Mouse (Mus musculus): ENCODE measurements around the gene Spdye4c.

The Spdye4c gene

DNA sequence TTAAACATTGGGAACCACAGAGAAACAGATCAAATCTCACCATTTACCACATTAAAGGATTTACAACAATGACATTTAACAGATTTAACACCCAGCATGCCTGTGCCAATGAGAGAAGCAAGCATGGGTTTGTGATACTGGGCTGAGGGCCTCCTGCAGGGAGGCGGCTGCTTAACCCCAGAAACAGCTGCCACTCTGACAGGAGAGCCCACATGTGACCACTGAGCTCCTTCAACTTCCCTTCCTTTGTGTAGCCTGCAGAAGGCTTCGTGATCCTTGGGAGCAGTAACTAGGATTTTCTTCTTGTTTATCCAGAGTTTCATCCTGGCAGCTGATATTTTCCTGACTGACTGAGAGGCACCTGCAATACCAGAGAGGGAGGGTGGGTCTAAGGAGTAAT is 10.5 kb downstream of the Spdye4c start:
- DNase-seq (ENCODE audit: low spot score in 2 of 2): no peak

DNA sequence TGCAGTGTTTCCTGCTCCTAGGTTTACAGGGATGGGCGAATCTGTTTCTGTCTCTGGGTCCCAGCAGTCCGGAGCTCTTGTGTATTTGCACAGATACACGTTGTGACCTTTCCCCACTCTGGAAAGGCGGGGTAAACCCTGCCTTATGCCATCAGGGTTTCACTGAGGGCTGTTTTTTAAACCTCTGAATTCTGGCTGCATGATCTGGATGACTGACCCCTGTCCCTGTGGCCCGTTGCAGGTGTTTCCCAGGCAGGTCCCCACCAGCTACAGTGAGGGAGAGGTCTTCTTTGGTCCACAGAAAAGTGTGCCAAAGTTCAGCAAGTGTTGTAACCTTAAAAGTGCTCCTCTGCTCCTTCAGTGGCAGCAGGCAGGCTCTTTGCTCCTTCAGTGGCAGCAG is 18.3 kb downstream of the Spdye4c start:
- DNase-seq (ENCODE audit: low spot score in 2 of 2): no peak

DNA sequence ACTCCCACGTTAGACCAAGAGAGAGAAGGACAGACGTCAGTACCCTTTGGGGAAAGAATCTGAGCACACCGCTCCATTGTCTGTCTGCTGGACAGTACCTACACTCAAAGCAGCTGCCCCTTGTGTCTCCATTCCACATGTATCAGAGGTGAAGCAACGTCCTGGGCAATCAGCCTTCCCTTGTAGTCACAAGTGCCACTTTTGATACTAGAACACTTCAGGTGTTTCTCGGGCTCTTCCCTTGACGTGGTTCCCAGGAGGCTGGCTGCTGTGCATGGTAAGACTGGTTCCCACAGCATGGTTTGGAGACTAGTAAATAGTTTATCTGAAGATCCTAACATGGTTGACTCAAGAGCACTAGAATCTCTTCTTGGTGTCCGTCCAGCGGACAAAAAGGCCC is 20.2 kb downstream of the Spdye4c start:
- no peak for DNase-seq (ENCODE audit: low spot score in 2 of 2)

DNA sequence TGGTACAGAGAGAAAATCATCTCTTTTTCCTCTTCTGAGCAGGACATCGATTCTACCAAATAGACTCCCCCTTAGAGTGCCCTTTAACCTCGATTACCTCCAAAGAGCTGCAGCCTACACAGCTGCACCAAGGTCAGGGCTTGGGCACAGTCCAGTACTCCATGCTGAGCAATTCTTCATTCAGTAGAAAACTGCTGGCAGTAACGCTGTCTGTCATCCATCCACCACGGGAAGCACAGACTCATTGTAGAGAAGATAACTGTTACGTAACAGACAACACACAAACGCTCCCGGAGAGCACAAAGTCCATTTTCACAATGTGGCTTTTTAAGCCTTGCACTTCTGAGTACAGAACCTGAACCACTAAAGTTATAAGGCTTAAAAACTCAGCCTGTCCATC is 21.3 kb downstream of the Spdye4c start:
- no peak for DNase-seq (ENCODE audit: low spot score in 2 of 2)

DNA sequence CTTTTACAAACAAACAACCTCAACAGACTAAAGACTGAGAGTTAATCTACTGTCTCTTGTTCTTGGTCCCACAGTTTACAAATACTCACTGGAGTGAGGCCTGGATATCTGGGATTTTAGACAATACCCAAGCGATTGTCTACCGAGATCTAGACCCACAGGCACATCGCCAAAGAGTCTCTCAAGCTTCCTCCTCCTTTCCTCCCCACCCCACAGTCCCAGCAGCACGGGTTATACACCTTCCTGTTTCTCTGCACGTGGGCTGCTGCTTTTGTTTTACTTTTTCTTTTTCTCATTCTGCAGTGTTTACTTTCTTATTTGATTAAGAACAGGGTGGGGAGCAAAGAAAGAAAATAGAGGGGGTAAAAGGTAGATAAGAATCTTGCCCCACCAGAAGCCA is 22.4 kb downstream of the Spdye4c start:
- no peak for DNase-seq (ENCODE audit: low spot score in 2 of 2)

DNA sequence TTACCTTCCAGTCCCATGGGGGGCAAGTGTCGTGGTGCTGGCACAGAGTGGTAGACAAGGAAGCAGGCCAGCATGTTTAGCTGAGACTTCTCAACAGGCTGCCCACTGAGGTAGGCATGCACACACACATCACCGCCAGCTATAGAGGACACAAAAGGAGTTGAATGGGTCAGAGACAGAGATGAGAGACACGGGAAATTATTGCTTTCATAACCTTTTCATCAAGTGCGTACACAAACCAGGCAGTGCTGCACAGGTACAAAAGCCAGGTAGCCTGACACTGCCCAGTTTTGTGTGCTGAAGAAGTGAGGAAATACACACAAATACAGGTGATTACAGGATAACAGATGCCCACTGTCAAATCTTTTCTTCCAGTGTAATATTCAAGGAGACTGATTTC is 24.4 kb downstream of the Spdye4c start:
- no peak for DNase-seq (ENCODE audit: low spot score in 2 of 2)

DNA sequence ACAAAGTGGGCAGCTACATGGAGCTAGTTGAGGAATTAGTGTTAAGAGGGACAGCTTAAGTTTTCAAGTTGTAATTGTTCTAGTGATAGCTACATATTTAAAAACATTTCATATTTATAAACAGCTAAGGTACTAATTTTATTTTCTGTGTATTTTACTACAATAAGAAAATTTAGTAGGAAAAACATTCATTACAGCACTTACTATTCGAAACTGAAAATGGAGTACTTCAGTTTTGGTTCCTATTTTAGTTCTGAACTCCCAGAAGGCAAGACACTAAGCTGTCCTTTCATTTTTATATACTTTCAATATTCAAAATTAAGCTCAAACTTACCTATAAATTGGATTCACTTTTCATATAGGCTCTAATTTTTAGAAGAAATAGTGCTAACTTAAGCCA is 29.6 kb downstream of the Spdye4c start:
- no peak for DNase-seq (ENCODE audit: low spot score in 2 of 2)
